Mouse (Mus musculus) central nervous system, embryonic 18 days (tissue): ENCODE data around the gene Fxn. TPM values are rescaled to one million over a fixed set of nuclear protein-coding genes. Genes with fewer than 3 reads are reported as not detected.

Source experiments
- polyA plus RNA-seq: library from polyadenylated mRNA; depleted of rRNA; stranded (reverse); fragments of >200 nt; gene quantifications from 2 replicates; pipeline ENCODE4 v1.2.3, GENCODE M21; 2012; rRNA removed

Gene Fxn
- polyA plus RNA-seq: 19.0 and 20.8 TPM in 2 replicates

GRCm38 (mm10) chr19:24280601-24281228, at the start of gene Fxn:
TSS of gene Fxn (minus strand) at chr19:24280605.

GRCm38 (mm10) chr19:24224500-24225304, 55.7 kb downstream of the Fxn start, which contains the start of gene Tjp2:
TSS of gene Tjp2 (minus strand) at chr19:24225030.

Other genes starting within 250 kb of the Fxn start
- gene Fam189a2, start 249.6 kb downstream of the Fxn start, polyA plus RNA-seq: 14.0 and 17.8 TPM in 2 replicates
- gene Tjp2, start 55.6 kb downstream of the Fxn start, polyA plus RNA-seq: 9.7 TPM in 2 replicates
- 27.0 and 30.2 TPM in 2 replicates for gene Fam122a, start 196.8 kb upstream of the Fxn start, polyA plus RNA-seq